In the genomic region with DNA sequence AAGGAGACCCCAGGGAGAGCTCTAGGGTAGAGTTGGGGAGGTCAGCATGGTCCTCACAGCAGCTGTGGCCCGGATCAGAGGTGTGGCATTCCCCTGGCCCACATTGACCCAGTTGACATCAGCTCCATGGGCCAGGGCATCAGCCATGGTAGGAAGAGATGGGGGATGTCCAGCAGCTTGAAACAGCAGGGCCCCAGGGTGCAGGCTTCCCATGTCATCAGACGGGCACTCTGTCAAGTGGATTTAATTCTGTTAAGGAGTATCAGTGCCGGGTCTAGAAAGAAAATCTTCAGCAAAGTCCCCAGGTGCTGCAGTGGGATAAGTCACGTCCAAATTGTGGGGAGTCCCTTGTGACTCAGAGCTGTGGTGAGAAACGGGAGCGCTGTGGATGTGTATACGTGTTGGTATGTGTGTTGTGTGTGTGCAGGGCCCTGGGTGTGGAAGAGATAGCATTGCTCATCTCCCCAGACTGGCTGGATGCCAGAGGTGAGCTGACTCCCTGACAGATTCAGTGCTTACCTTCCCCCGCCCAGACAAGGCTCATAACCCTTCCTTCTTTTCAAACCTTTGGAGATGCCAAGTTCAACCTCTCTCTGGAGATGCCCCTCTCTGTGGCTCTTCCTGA, we compare ENCODE assay signal across 14 mouse cellular contexts. TPM values are rescaled to one million over a fixed set of nuclear protein-coding genes. Genes with fewer than 3 reads are reported as not detected.
A peak's percentile ranks its signal among the peaks of the same experiment; 100 is the strongest.
DNase-seq lines count a peak whose midpoint lies in the region; ATAC-seq and TF ChIP-seq lines count a peak whose summit lies in the region.
"Had no signal": no experiment of that assay in that cellular context is flagged by ENCODE, and none has a peak within 500 bp of the region (broad histone marks: within the 10 kb centered on the region; RNA-seq: fewer than 3 reads in every experiment).

No protein-coding gene starts in this region.

- peak overlapping the region; percentile 27; the same call in 1 of the 2 replicates for H3K4me2 ChIP-seq in heart, embryonic 11.5 days
- no peak overlapping the region for H3K4me2 ChIP-seq in limb, embryonic 15.5 days

- CTCF ChIA-PET in Patski (lab: Charles Lee), result interaction anchor here (0.7 to 1.7 kb wide), 6 partner anchors 10 to 25 kb away, joined by 3 to 10 read pairs (median 3); no protein-coding TSS in a partner anchor

- ATAC-seq in heart, embryonic 11.5 days (replicated peaks; ENCODE audit: insufficient number of reproducible peaks, low FRiP score, low TSS enrichment), result no peak
- no peak for ATAC-seq in limb, embryonic 15.5 days (ENCODE audit: insufficient number of reproducible peaks, low FRiP score, low TSS enrichment, low read depth)
- ATAC-seq in Patski, result no peak

- peaks cover 36% of the 10 kb centered on the region for H3K4me1 ChIP-seq in heart, embryonic 11.5 days (ENCODE audit: control insufficient read depth, insufficient read depth, low read length)
- H3K4me1 ChIP-seq in limb, embryonic 15.5 days, result peaks cover 31% of the 10 kb centered on the region
- peaks cover 36% of the 10 kb centered on the region for H3K4me1 ChIP-seq in limb, embryonic 10.5 days
- H3K4me1 ChIP-seq in small intestine, adult 2 months (ENCODE audit: control insufficient read depth, insufficient read depth, insufficient read length, low read length), result peaks cover 10% of the 10 kb centered on the region
- peaks cover 37% of the 10 kb centered on the region for H3K4me1 ChIP-seq in midbrain, embryonic 10.5 days

- POLR2A ChIA-PET in Patski (lab: Charles Lee), result interaction anchor here (0.5 to 1.6 kb wide), 2 partner anchors 16 to 455 kb away, joined by 3 to 15 read pairs; a partner anchor contains a TSS

- no peaks in the 10 kb centered on the region for H3K27me3 ChIP-seq in heart, embryonic 11.5 days (ENCODE audit: control insufficient read depth, insufficient read depth, low read length)
- no peaks in the 10 kb centered on the region for H3K27me3 ChIP-seq in limb, embryonic 15.5 days
- no peaks in the 10 kb centered on the region for H3K27me3 ChIP-seq in limb, embryonic 10.5 days (ENCODE audit: low read depth, poor library complexity, severe bottlenecking)
- H3K27me3 ChIP-seq in Patski, result no peaks in the 10 kb centered on the region
- H3K27me3 ChIP-seq in small intestine, adult 2 months (ENCODE audit: control insufficient read depth, insufficient read depth, low read length), result no peaks in the 10 kb centered on the region
- peaks cover 19% of the 10 kb centered on the region for H3K27me3 ChIP-seq in midbrain, embryonic 10.5 days (ENCODE audit: low read depth, poor library complexity, severe bottlenecking)
- H3K27me3 ChIP-seq: megakaryocyte, embryonic 14.5 days had no signal

- H3K27ac ChIP-seq in heart, embryonic 11.5 days (ENCODE audit: low read depth, low read length), result no peak overlapping the region
- peak overlapping the region; percentile 55 for H3K27ac ChIP-seq in limb, embryonic 15.5 days
- H3K27ac ChIP-seq in limb, embryonic 10.5 days, result no peak overlapping the region
- 0 out of 2 replicates have a peak overlapping the region, but pooled peaks have one; percentile 25 for H3K27ac ChIP-seq in small intestine, adult 2 months (ENCODE audit: insufficient read depth, low read depth, low read length)
- no peak overlapping the region for H3K27ac ChIP-seq in midbrain, embryonic 10.5 days (replicated peaks)

- 84% methylated on average over 8 of the region's 8 CpGs for WGBS in heart, embryonic 11.5 days (ENCODE audit: insufficient replicate concordance)
- 83% methylated on average over 8 of the region's 8 CpGs for WGBS in limb, embryonic 15.5 days
- WGBS in limb, embryonic 10.5 days, result 92% methylated on average over 8 of the region's 8 CpGs
- WGBS in small intestine, adult 2 months, result 80% methylated on average over 8 of the region's 8 CpGs
- WGBS in midbrain, embryonic 10.5 days, result 91% methylated on average over 8 of the region's 8 CpGs

- intact Hi-C loops in heart, postnatal 14 days (cut with DNase I), result no loop called here

- no peak for TF ChIP-seq POLR2A in small intestine, adult 2 months (IDR thresholded peaks at IDR 0.05; ENCODE audit: low read depth, low read length)

- DNase-seq in heart, postnatal 14 days, result no peak
- no peak for DNase-seq in limb, embryonic 10.5 days (ENCODE audit: low spot score)
- DNase-seq in Patski (ENCODE audit: low read depth, low spot score), result peak; percentile 56
- DNase-seq in midbrain, embryonic 10.5 days (ENCODE audit: low spot score), result no peak
- DNase-seq: cerebellum, adult 2 months; left cerebral cortex, postnatal 4 days; right cerebral cortex, postnatal 25 days had no signal

- TF ChIP-seq CTCF in Patski (IDR thresholded peaks at IDR 0.05), result no peak
- TF ChIP-seq CTCF in small intestine, adult 2 months (IDR thresholded peaks at IDR 0.05; ENCODE audit: extremely low read depth, insufficient read length, insufficient replicate concordance, low read depth, low read length), result no peak

- H3K36me3 ChIP-seq in heart, embryonic 11.5 days (ENCODE audit: control insufficient read depth, insufficient read depth, low read length), result no peaks in the 10 kb centered on the region
- no peaks in the 10 kb centered on the region for H3K36me3 ChIP-seq in limb, embryonic 15.5 days
- H3K36me3 ChIP-seq in limb, embryonic 10.5 days, result no peaks in the 10 kb centered on the region
- H3K36me3 ChIP-seq in small intestine, adult 2 months (ENCODE audit: control insufficient read depth, insufficient read depth, low read length), result no peaks in the 10 kb centered on the region
- no peaks in the 10 kb centered on the region for H3K36me3 ChIP-seq in midbrain, embryonic 10.5 days

- H3K9me3 ChIP-seq in heart, embryonic 11.5 days (replicated peaks; ENCODE audit: control insufficient read depth, low read length), result no peaks in the 10 kb centered on the region
- no peaks in the 10 kb centered on the region for H3K9me3 ChIP-seq in limb, embryonic 15.5 days
- no peaks in the 10 kb centered on the region for H3K9me3 ChIP-seq in limb, embryonic 10.5 days (replicated peaks)
- no peaks in the 10 kb centered on the region for H3K9me3 ChIP-seq in midbrain, embryonic 10.5 days (replicated peaks)
- H3K9me3 ChIP-seq: megakaryocyte, embryonic 14.5 days had no signal

- in situ Hi-C loops in Patski (cut with MboI; ENCODE audit: low pct_unique_long_range_greater_than_20kb), result no loop called here

- H3K9ac ChIP-seq in heart, embryonic 11.5 days (ENCODE audit: low read depth, low read length), result no peak overlapping the region
- no peak overlapping the region for H3K9ac ChIP-seq in limb, embryonic 15.5 days

- no peak overlapping the region for H3K4me3 ChIP-seq in heart, embryonic 11.5 days (ENCODE audit: low read depth, low read length)
- H3K4me3 ChIP-seq in limb, embryonic 15.5 days, result no peak overlapping the region
- no peak overlapping the region for H3K4me3 ChIP-seq in limb, embryonic 10.5 days
- H3K4me3 ChIP-seq in small intestine, adult 2 months (ENCODE audit: low read depth, low read length), result no peak overlapping the region
- H3K4me3 ChIP-seq in midbrain, embryonic 10.5 days, result no peak overlapping the region
- H3K4me3 ChIP-seq: megakaryocyte, embryonic 14.5 days had no signal

RNA-seq across cellular contexts. Expression of a gene that starts 2.4 kb away (rescaled TPM):
- 3.3 and 3.8 TPM in 2 replicates for polyA plus RNA-seq in heart, embryonic 11.5 days (2014; fragmentation: Nextera tagmentation; extraction: Ambion mirVana)
- total RNA-seq in heart, postnatal 14 days (2021), result 1 to 10 TPM; 3.1 to 3.8 TPM
- polyA plus RNA-seq in limb, embryonic 15.5 days (2015; fragmentation: Nextera tagmentation; extraction: Ambion mirVana), result 20.5 TPM in 2 replicates
- 6.1 and 6.4 TPM in 2 replicates for polyA plus RNA-seq in limb, embryonic 10.5 days (2016; fragmentation: Nextera tagmentation; extraction: Ambion mirVana)
- 8.4 TPM for polyA plus RNA-seq in Patski (2021)
- 1.6 and 2.8 TPM in 2 replicates for polyA plus RNA-seq in small intestine, adult 2 months (2012; rRNA removed)
- 6.4 and 7.0 TPM in 2 replicates for polyA plus RNA-seq in midbrain, embryonic 10.5 days (2016; fragmentation: Nextera tagmentation; extraction: Ambion mirVana)

RNA-seq across cellular contexts. Expression of a gene that starts 5.8 kb away (rescaled TPM):
- not detected in 2 replicates for polyA plus RNA-seq in heart, embryonic 11.5 days (2014; fragmentation: Nextera tagmentation; extraction: Ambion mirVana)
- total RNA-seq in heart, postnatal 14 days (2021), result not detected
- polyA plus RNA-seq in limb, embryonic 15.5 days (2015; fragmentation: Nextera tagmentation; extraction: Ambion mirVana), result 0.31 and 0.73 TPM in 2 replicates
- not detected in 2 replicates for polyA plus RNA-seq in limb, embryonic 10.5 days (2016; fragmentation: Nextera tagmentation; extraction: Ambion mirVana)
- 0.12 TPM for polyA plus RNA-seq in Patski (2021)
- polyA plus RNA-seq in small intestine, adult 2 months (2012; rRNA removed), result not detected in 2 replicates
- not detected in 2 replicates for polyA plus RNA-seq in midbrain, embryonic 10.5 days (2016; fragmentation: Nextera tagmentation; extraction: Ambion mirVana)
- total RNA-seq: layer of hippocampus, adult 8-10 months; left cerebral cortex, postnatal 4 days had no signal
- polyA plus RNA-seq: cerebellum, adult 2 months; heart, embryonic 14.5 days; liver, embryonic 16.5 days had no signal

RNA-seq across cellular contexts. Expression of a gene that starts 11.7 kb away (rescaled TPM):
- polyA plus RNA-seq in heart, embryonic 11.5 days (2014; fragmentation: Nextera tagmentation; extraction: Ambion mirVana), result 7.2 and 8.1 TPM in 2 replicates
- 1 to 10 TPM; 2.3 to 6.8 TPM for total RNA-seq in heart, postnatal 14 days (2021)
- polyA plus RNA-seq in limb, embryonic 15.5 days (2015; fragmentation: Nextera tagmentation; extraction: Ambion mirVana), result 2.7 and 3.1 TPM in 2 replicates
- polyA plus RNA-seq in limb, embryonic 10.5 days (2016; fragmentation: Nextera tagmentation; extraction: Ambion mirVana), result 0.93 and 1.7 TPM in 2 replicates
- 0.40 TPM for polyA plus RNA-seq in Patski (2021)
- 7.3 and 11.6 TPM in 2 replicates for polyA plus RNA-seq in small intestine, adult 2 months (2012; rRNA removed)
- polyA plus RNA-seq in midbrain, embryonic 10.5 days (2016; fragmentation: Nextera tagmentation; extraction: Ambion mirVana), result 1.0 and 1.2 TPM in 2 replicates

RNA-seq across cellular contexts. Expression of a gene that starts 17.1 kb away (rescaled TPM):
- polyA plus RNA-seq in heart, embryonic 11.5 days (2014; fragmentation: Nextera tagmentation; extraction: Ambion mirVana), result 5.3 and 5.8 TPM in 2 replicates
- 1 to 10 TPM in 1 of 2 experiments, under 1 TPM in 1; 0.95 to 1.1 TPM for total RNA-seq in heart, postnatal 14 days (2021)
- 7.6 and 8.4 TPM in 2 replicates for polyA plus RNA-seq in limb, embryonic 15.5 days (2015; fragmentation: Nextera tagmentation; extraction: Ambion mirVana)
- 20.2 and 25.8 TPM in 2 replicates for polyA plus RNA-seq in limb, embryonic 10.5 days (2016; fragmentation: Nextera tagmentation; extraction: Ambion mirVana)
- 3.6 TPM for polyA plus RNA-seq in Patski (2021)
- polyA plus RNA-seq in small intestine, adult 2 months (2012; rRNA removed), result 1.8 and 2.6 TPM in 2 replicates
- 14.8 and 20.5 TPM in 2 replicates for polyA plus RNA-seq in midbrain, embryonic 10.5 days (2016; fragmentation: Nextera tagmentation; extraction: Ambion mirVana)

RNA-seq across cellular contexts. Expression of a gene that starts 17.2 kb away (rescaled TPM):
- polyA plus RNA-seq in heart, embryonic 11.5 days (2014; fragmentation: Nextera tagmentation; extraction: Ambion mirVana), result 9.3 and 10.8 TPM in 2 replicates
- total RNA-seq in heart, postnatal 14 days (2021), result 10 to 100 TPM; 43.5 to 45.8 TPM
- polyA plus RNA-seq in limb, embryonic 15.5 days (2015; fragmentation: Nextera tagmentation; extraction: Ambion mirVana), result 7.1 and 7.3 TPM in 2 replicates
- 12.6 and 13.3 TPM in 2 replicates for polyA plus RNA-seq in limb, embryonic 10.5 days (2016; fragmentation: Nextera tagmentation; extraction: Ambion mirVana)
- polyA plus RNA-seq in Patski (2021), result 53.3 TPM
- polyA plus RNA-seq in small intestine, adult 2 months (2012; rRNA removed), result 17.3 and 23.9 TPM in 2 replicates
- 12.8 and 14.3 TPM in 2 replicates for polyA plus RNA-seq in midbrain, embryonic 10.5 days (2016; fragmentation: Nextera tagmentation; extraction: Ambion mirVana)

Comparison
In these comparisons a context has a peak if more than half of its experiments do, and no peak if none do; other contexts are left out.
1. H3K27ac ChIP-seq: peak in limb, embryonic 15.5 days (single experiment) and small intestine, adult 2 months (single experiment); none in heart, embryonic 11.5 days (single experiment), limb, embryonic 10.5 days (single experiment) and midbrain, embryonic 10.5 days (single experiment).